Comparison of ENCODE assay signal across 18 mouse cellular contexts in the genomic region with DNA sequence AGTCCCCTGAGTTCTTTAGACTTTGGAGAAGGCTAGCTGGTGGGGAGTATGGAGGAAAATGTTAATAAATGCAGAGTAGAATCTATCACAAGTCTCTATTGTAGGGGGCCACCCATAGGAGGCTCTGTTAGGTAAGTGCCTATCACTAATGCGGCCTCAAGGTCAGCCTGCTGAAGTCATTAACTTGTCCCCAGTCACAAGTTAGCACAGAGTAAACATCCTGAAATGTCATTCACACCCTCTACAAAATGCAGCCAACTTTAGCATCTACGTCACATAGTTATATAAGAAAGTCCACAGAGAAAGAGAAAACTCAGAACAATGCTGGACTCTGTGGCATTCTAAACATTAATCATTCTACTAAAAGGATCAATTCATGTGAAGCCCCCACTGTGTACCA.
A peak's percentile ranks its signal among the peaks of the same experiment; 100 is the strongest.
DNase-seq lines count a peak whose midpoint lies in the region; ATAC-seq and TF ChIP-seq lines count a peak whose summit lies in the region.
"Had no signal": no experiment of that assay in that cellular context is flagged by ENCODE, and none has a peak within 500 bp of the region (broad histone marks: within the 10 kb centered on the region; RNA-seq: fewer than 3 reads in every experiment).

No protein-coding gene starts in this region.

- H3K79me2 ChIP-seq in liver, adult 2 months (ENCODE audit: control insufficient read depth, insufficient read depth, low read length) = no peaks in the 10 kb centered on the region

- TF ChIP-seq EP300 in liver, postnatal 0 days (IDR thresholded peaks at IDR 0.05; ENCODE audit: low read depth) = no peak
- no peak for TF ChIP-seq EP300 in stomach, postnatal 0 days (optimal IDR thresholded peaks at IDR 0.05)

- TF ChIP-seq POLR2A in liver, adult 2 months (IDR thresholded peaks at IDR 0.05; ENCODE audit: extremely low read depth, insufficient read depth, low read length) = no peak

- H3K4me2 ChIP-seq in liver, postnatal 0 days (ENCODE audit: low read depth, low read length) = no peak overlapping the region
- H3K4me2 ChIP-seq in heart, embryonic 12.5 days = no peak overlapping the region
- no peak overlapping the region for H3K4me2 ChIP-seq in stomach, postnatal 0 days (replicated peaks; ENCODE audit: low read depth)
- H3K4me2 ChIP-seq: limb, embryonic 12.5 days; midbrain, embryonic 11.5 days; neural tube, embryonic 13.5 days had no signal

- WGBS in liver, adult 2 months = 55% methylated on average over 2 of the region's 2 CpGs
- WGBS in liver, postnatal 0 days (ENCODE audit: insufficient replicate concordance) = 58% methylated on average over 2 of the region's 2 CpGs
- 66% methylated on average over 2 of the region's 2 CpGs for WGBS in heart, embryonic 12.5 days
- 60% methylated on average over 2 of the region's 2 CpGs for WGBS in stomach, postnatal 0 days

- TF ChIP-seq CTCF in liver, adult 2 months (IDR thresholded peaks at IDR 0.05; ENCODE audit: low read depth, low read length) = no peak
- TF ChIP-seq CTCF in liver, postnatal 0 days (IDR thresholded peaks at IDR 0.05; ENCODE audit: low read depth) = no peak
- no peak for TF ChIP-seq CTCF in stomach, postnatal 0 days (IDR thresholded peaks at IDR 0.05; ENCODE audit: low read depth)

- H3K4me3 ChIP-seq in liver, adult 2 months (ENCODE audit: insufficient read depth, low read depth, low read length) = no peak overlapping the region
- no peak overlapping the region for H3K4me3 ChIP-seq in liver, postnatal 0 days (ENCODE audit: low read depth, low read length)
- H3K4me3 ChIP-seq in heart, embryonic 12.5 days = no peak overlapping the region
- no peak overlapping the region for H3K4me3 ChIP-seq in stomach, postnatal 0 days (ENCODE audit: low read depth, low read length)
- H3K4me3 ChIP-seq: erythroblast, embryonic 14.5 days; limb, embryonic 12.5 days; neural tube, embryonic 13.5 days had no signal

- peak; percentile 63 to 78 for DNase-seq in heart, adult 18-20 months
- DNase-seq in heart, postnatal 14 days = no peak
- DNase-seq in liver, adult 2 months (ENCODE audit: extremely low read depth, low read depth, low spot score) = peak; percentile 16
- no peak for DNase-seq in liver, postnatal 0 days
- DNase-seq in stomach, postnatal 0 days (ENCODE audit: low spot score) = no peak
- no peak for DNase-seq in adrenal gland, postnatal 10 days
- DNase-seq: adrenal gland, adult 8-10 months; B cell, adult 2 months; thymus, postnatal 4 days had no signal

- no peak overlapping the region for H3K27ac ChIP-seq in liver, adult 2 months (replicated peaks; ENCODE audit: insufficient read depth, low read depth, low read length)
- no peak overlapping the region for H3K27ac ChIP-seq in liver, postnatal 0 days (ENCODE audit: low read depth)
- H3K27ac ChIP-seq in heart, embryonic 12.5 days (ENCODE audit: poor library complexity, severe bottlenecking) = peak overlapping the region; percentile 89; the same call in 1 of the 2 replicates
- no peak overlapping the region for H3K27ac ChIP-seq in stomach, postnatal 0 days (replicated peaks)
- H3K27ac ChIP-seq: kidney, postnatal 0 days; limb, embryonic 12.5 days; liver, embryonic 14.5 days; macrophage; neural tube, embryonic 13.5 days had no signal

- H3K9ac ChIP-seq in liver, adult 2 months (ENCODE audit: low read depth, low read length) = no peak overlapping the region
- no peak overlapping the region for H3K9ac ChIP-seq in liver, postnatal 0 days (replicated peaks)
- no peak overlapping the region for H3K9ac ChIP-seq in heart, embryonic 12.5 days
- no peak overlapping the region for H3K9ac ChIP-seq in stomach, postnatal 0 days (ENCODE audit: low read length)
- H3K9ac ChIP-seq: limb, embryonic 12.5 days; liver, embryonic 14.5 days; neural tube, embryonic 13.5 days had no signal

- H3K27me3 ChIP-seq in liver, adult 2 months (ENCODE audit: control insufficient read depth, insufficient read depth, low read length) = no peaks in the 10 kb centered on the region
- H3K27me3 ChIP-seq in liver, postnatal 0 days (ENCODE audit: insufficient read depth, low read length) = no peaks in the 10 kb centered on the region
- H3K27me3 ChIP-seq in heart, embryonic 12.5 days (replicated peaks) = no peaks in the 10 kb centered on the region
- H3K27me3 ChIP-seq in stomach, postnatal 0 days (ENCODE audit: control insufficient read depth, insufficient read depth, low read length) = no peaks in the 10 kb centered on the region
- H3K27me3 ChIP-seq: neural tube, embryonic 13.5 days had no signal

- intact Hi-C loops in heart, postnatal 14 days (cut with DNase I) = no loop called here

- H3K4me1 ChIP-seq in liver, adult 2 months (ENCODE audit: control insufficient read depth, insufficient read depth, low read length) = no peaks in the 10 kb centered on the region
- H3K4me1 ChIP-seq in liver, postnatal 0 days (ENCODE audit: insufficient read depth) = no peaks in the 10 kb centered on the region
- peaks cover 55% of the 10 kb centered on the region for H3K4me1 ChIP-seq in heart, embryonic 12.5 days (replicated peaks)
- H3K4me1 ChIP-seq in stomach, postnatal 0 days (replicated peaks; ENCODE audit: control insufficient read depth, insufficient read depth) = 0 out of 2 replicates have a peak, but pooled peaks cover 3% of the 10 kb centered on the region

- H3K36me3 ChIP-seq in liver, adult 2 months (ENCODE audit: control insufficient read depth, insufficient read depth, low read length) = no peaks in the 10 kb centered on the region
- H3K36me3 ChIP-seq in liver, postnatal 0 days (replicated peaks; ENCODE audit: insufficient read depth, low read length) = no peaks in the 10 kb centered on the region
- no peaks in the 10 kb centered on the region for H3K36me3 ChIP-seq in heart, embryonic 12.5 days
- no peaks in the 10 kb centered on the region for H3K36me3 ChIP-seq in stomach, postnatal 0 days (ENCODE audit: control insufficient read depth, insufficient read depth, low read length)
- H3K36me3 ChIP-seq: limb, embryonic 12.5 days; neural tube, embryonic 13.5 days had no signal

- no peak for ATAC-seq in liver, postnatal 0 days
- no peak for ATAC-seq in heart, embryonic 12.5 days (ENCODE audit: insufficient number of reproducible peaks, low FRiP score)
- ATAC-seq in stomach, postnatal 0 days (ENCODE audit: low FRiP score, low TSS enrichment) = peak; percentile 61; the same call in 1 of the 2 replicates
- ATAC-seq: forebrain, embryonic 14.5 days had no signal

- H3K9me3 ChIP-seq in liver, postnatal 0 days (ENCODE audit: low read length) = no peaks in the 10 kb centered on the region
- no peaks in the 10 kb centered on the region for H3K9me3 ChIP-seq in heart, embryonic 12.5 days (replicated peaks)
- no peaks in the 10 kb centered on the region for H3K9me3 ChIP-seq in stomach, postnatal 0 days (ENCODE audit: control insufficient read depth, low read length)
- H3K9me3 ChIP-seq: limb, embryonic 12.5 days; neural tube, embryonic 13.5 days had no signal

Comparison
In these comparisons a context has a peak if more than half of its experiments do, and no peak if none do; other contexts are left out.
1. DNase-seq: peak in heart, adult 18-20 months (2 of 2) and liver, adult 2 months (single experiment); none in heart, postnatal 14 days (0 of 2), liver, postnatal 0 days (single experiment), stomach, postnatal 0 days (single experiment) and adrenal gland, postnatal 10 days (single experiment).